Mouse (Mus musculus) cerebellum, postnatal 4 days (tissue): ENCODE results near the gene Mxd3.

Source experiments
- DNase-seq, 2 experiments: peaks; one replicate each; pipeline ENCODE4 v3.0.0; 2022; ENCODE audit warnings: low spot score in 2 of 2, mixed read lengths in 1 of 2

Gene Mxd3

DNA sequence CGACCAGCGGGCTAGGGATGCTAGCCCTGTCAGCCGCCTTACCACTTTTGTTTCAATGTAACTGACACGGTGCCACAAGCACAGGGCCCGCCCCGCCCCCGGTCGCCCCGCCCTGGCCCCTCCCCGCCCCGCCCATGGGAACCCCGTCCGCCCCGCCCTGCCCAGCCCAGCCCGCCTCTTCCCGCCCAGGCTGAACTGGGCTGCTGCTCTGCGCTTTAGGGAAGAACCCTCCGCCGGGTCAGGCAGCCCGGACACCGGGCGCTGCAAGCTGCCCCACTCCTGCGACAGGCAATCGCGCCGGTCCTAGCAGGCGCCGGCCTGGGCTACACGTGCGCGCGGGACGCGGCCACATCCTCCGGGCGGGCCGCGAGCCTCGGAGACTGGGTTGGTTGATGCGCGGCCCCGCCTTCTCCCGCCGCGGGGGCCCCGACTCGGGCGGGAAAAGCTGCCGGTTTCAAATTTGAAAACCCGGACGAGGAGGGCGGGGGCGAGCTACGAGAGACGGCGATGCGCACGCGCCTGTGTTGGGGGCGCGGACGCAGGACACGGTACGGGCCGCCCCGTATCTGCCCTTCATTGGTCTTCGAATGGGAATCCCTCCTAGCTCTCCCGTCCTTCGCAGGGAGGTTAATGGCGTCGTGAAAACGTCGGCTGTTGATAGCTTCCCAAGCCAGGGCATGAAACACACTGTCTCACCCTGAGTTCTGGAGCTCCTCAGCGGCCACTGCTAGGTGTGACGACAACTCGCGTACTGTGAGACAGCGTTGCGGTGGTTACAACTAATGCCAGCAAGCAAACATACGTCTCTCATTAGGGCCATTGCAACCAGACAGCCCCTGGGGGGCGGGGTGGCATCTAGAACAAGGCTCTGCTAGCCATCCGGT lies at the start of gene Mxd3:
TSS of gene Mxd3 (minus strand) at position 141 of the 884 bp plus-strand sequence.
- DNase-seq: peak; percentile 67 to 90

DNA sequence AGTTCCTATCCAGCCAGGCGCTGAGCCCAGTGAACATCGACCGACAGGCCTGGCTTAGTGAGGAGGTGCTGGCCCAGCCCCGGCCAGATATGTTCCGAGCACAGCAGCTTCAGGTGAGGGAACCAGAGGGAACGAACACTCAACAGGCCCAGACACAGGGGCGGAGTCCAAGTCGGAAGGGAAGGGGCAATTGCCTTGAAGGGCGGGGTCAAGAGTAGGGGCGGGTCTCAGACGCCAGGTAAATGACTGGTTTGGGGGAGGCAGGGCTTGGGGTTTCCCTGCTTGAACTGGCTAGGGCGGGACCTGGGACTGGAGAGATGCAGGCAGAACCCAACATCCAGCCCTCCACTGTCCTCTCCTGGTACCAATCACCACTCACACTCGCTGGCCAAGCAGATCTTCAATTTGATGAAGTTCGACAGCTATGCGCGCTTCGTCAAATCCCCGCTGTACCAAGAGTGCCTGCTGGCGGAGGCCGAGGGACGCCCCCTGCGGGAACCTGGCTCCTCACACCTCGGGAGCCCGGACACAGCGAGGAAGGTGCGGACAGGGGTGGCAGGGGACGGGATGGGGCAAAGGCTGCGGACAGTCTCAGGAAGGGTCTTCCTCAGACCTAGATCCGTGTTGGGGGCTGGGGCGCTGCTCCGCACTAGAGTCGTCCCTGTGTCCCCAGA lies 49.4 kb upstream of the Mxd3 start:
- DNase-seq: no peak

DNA sequence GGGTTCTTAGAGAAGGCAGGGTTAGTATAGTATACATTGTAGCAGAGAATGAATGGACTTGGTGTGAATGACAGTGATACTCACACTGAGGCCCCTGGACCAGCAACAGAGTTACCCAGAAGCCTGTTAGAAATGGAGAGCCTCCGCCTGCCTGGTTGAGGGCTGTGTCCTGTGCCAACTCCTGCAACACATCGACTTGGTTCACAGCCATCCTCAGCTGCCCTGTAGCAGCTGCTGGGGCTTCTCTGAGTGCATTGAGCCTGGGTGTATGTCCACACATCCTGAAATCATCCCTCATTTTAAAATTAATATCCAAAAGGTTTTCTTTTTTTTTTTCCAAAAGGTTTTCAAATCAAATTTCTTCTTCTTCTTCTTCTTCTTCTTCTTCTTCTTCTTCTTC lies 46.3 kb upstream of the Mxd3 start:
- DNase-seq: peak in 1 of 2 experiments; percentile 15

GRCm38 (mm10) chr13:55374206-55374924 lies 44.7 kb upstream of the Mxd3 start:
- DNase-seq: no peak

DNA sequence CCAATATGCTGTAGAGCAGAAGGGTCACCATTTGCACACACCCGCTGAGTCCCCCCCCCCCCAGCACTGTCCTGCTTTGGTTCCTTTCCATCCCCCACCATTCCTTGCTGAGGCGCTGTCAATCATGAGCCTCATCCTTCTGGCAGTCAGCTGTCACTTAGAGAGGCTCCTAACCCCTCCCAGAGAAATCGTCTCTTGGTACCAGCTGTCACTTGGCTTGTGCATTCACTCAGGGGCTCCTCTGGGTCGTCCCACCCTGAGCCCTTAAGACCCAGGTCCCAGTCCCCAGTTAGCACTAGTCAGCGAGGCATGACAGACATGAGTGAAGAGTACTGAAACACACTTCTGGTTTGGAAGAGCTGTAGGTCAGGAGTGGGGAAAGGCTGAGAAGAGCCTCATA lies 42.1 kb upstream of the Mxd3 start:
- no peak for DNase-seq

GRCm38 (mm10) chr13:55371007-55371681 lies 41.5 kb upstream of the Mxd3 start:
- DNase-seq: no peak

DNA sequence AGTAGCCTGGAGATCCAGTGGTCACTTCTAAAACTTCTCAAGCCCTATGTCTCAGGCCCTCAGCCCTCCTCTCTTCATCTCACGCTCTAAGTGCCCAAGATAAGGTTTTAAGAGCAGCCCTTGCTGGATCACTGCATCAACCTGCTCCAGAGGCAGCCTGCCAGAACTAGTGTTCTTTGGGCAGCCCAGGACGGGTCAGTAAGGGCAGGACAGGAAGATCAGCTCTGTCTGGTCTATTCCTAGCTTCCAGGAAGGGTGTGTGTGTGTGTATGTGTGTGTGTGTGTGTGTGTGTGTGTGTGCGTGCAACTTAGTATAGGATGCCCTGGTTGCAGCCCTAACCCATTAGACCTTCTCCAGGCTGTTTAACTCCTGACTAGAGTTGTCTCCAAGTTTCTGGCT lies 40.6 kb upstream of the Mxd3 start:
- no peak for DNase-seq

DNA sequence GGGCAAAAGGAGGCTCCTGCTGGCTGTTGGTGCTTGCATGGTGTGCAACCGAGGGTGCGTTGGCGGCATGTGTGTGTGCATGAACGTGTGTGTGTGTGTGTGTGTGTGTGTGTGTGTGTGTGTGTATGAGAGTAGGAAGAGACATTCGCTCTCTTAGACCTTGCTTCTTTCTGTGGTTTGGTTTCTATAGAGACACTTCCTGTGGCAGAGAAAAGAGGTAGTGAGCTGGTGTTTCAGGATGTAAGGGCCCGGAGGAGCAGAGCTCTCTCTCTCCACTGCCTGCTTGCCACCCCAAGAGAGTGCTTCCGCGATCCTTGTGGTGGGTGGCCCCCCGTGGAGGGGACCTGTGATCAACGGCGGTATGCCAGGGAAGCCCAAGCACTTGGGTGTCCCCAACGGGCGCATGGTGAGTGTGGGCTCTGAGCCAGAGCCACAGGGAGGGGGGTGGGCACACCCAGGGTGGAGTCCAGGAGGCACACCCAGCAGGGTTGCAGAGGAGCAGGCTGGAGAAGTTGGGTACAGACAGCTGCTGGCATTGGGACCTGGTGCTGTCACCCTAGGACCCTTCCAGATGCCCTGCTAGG lies 40.0 kb upstream of the Mxd3 start, which contains the start of gene Rgs14:
TSS of gene Rgs14 (plus strand) at position 202 of the 584 bp plus-strand sequence.
- DNase-seq: no peak

- no peak for DNase-seq
These were observed 38.8 kb upstream of the Mxd3 start for GRCm38 (mm10) chr13:55368401-55368800.

- DNase-seq: peak; percentile 79 to 92
These were observed 32.9 kb upstream of the Mxd3 start, which contains the start of gene Lman2 for GRCm38 (mm10) chr13:55362453-55363060. Lman2 (minus strand) TSS chr13:55362783.

GRCm38 (mm10) chr13:55361974-55362452 lies 32.4 kb upstream of the Mxd3 start:
- no peak for DNase-seq

DNA sequence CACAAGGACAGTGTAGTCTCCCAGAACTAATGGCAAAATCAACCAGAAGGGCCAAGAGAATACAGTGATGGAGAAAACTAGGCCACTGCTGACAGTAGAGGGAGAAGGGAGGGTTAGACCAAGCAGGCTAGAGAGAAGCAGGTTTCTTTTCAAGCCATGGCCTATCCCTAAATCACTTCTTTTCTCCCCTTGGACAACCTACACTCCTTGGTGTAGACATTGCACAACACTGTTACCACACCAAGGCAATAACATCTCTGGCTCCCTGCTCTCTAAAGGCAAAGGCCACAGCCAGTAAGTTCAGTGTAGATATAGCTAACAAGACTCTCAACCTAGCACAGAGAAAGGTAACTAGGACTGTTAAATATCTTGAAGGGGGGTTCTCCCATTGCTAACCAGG lies 31.5 kb upstream of the Mxd3 start:
- no peak for DNase-seq

- DNase-seq: no peak
These were observed 17.1 kb upstream of the Mxd3 start for GRCm38 (mm10) chr13:55346745-55347144.

GRCm38 (mm10) chr13:55344286-55344685 lies 14.7 kb upstream of the Mxd3 start:
- no peak for DNase-seq

DNA sequence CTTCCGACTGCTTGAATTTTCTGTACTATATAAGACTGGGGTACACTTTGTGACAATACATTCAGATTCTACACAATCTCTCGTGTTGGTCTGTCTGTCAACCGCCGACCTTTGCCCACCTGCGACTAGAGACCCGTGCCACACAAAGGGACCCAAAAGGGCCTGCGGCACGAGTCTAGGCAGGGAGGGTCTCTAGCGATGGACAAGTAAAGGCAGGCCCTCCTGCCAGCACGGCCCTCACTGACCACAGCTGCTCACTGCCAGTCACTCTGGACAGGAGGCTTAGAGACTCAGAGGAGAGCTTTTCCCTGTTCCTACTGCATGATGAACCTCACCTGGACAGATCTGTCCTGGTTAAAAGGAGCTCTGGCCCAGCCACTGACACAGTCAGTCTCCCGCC lies 12.8 kb upstream of the Mxd3 start:
- no peak for DNase-seq

DNA sequence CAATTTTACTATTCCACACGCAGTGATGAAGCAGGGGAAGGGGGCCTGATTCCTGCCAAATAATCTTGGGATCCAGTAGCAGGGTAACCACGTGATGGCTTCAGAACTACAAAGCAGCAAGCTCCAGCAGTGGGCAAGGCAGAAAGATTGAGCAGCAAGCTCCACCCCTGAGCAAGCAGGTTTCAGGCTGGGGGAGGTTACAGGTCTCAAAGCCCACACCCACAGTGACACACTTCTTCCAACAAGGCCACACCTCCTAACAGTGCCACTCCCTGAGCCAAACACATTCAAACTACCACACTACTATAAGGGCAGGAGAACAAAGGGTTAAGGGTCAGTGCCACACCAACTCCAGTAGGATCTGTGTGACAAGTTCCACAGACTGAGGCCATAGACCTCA lies 9.6 kb upstream of the Mxd3 start:
- no peak for DNase-seq

DNA sequence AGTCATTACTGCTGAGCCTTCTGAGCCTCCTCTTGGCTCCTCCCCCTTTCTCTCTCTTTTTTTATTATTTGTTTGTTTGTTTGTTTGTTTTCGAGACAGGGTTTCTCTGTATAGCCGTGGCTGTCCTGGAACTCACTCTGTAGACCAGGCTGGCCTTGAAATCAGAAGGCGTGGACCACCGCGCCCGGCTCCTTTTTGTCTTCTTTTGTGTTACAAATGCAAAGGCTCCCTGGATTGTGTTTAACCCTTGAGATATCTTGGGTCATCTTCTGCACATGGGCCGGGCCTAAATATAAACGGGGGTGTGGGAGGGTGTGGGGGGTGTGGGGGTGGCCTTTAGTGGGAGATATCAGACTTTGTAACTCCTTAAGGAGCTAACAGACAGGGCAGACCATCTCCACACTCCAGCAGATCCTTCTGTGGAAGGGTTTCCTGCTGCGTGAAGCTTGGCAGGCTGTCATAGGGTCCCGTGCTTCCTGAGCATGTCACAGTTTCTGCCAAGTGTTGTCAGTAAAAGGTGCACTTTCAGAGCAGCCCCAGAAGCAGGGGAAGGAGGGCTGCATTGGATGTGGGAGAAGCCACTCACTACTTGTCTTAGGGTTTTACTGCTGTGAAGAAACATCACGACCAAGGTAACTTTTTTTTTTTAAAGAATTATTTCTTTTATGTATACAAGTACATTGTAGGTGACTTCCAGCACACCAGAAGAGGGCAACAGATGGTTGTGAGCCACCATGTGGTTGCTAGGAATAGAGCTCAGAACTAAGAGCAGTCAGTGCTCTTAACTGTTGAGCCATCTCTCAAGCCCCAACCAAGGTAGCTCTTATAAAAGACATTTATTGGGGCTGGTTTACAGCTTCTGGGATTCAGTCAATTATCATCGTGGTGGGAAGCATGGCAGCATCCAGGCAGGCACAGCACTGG lies 8.8 kb upstream of the Mxd3 start:
- no peak for DNase-seq

DNA sequence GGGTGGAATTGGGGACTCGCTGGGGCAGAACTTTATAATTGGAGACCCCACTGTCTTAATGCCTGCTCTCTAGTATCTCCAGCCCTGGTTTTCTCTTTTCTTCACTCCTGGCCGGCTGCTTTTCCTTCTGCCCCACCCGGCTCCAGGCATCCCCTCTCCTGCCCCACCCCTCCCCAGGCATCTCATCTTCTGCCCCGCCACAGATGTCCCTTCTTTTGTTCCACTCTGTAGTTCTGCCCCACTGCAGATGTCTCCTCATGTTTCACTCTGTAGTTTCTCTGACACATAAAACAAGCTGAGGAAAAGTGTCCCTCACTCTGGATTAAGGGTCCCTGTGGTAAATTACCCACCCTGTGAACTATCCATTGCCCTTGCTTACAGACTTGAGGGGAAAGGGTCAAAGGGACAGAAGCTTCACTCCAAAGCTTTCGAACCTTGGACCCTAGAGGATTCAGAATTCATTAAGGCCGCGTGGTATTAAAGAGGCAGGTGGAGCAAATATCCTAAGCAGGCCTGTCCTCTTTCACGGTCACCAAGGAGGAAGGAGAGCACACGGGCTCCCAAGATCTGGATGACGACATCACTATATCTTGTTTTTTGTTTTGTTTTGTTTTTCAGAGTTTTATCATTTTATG lies 7.8 kb upstream of the Mxd3 start:
- DNase-seq: no peak

GRCm38 (mm10) chr13:55335701-55336100 lies 6.1 kb upstream of the Mxd3 start:
- no peak for DNase-seq
